ENCODE assay signal across 9 mouse cellular contexts in the genomic region with DNA sequence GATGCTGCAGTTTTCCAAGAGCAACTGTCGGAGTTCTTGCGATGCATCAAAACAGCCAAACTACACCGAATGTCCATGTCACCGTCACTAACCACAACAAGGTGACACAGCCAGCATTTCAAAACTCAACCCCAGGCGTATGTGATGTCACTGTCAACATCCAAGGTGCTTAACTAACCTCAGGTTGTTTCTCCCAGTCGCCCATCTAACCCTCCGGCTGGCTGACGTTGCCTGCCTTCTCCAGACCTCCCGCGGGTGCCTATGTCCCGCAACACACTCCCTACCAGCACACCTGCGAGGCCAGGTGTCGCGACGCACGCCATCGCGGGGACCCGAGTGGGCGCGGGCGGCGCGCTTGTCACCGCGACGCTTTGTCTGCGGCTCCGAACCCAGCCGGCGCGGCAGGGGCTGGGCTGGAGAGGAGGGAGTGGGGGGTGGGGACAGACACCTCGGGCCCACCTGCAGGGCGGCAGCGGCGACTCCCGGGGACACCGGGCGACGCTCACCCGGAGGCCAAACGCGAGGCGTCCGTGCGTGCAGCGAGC. TPM values are rescaled to one million over a fixed set of nuclear protein-coding genes. Genes with fewer than 3 reads are reported as not detected.
A peak's percentile ranks its signal among the peaks of the same experiment; 100 is the strongest.
DNase-seq lines count a peak whose midpoint lies in the region; ATAC-seq and TF ChIP-seq lines count a peak whose summit lies in the region.
"Had no signal": no experiment of that assay in that cellular context is flagged by ENCODE, and none has a peak within 500 bp of the region (broad histone marks: within the 10 kb centered on the region; RNA-seq: fewer than 3 reads in every experiment).

No protein-coding gene starts in this region.

- H3K36me3 ChIP-seq in midbrain, embryonic 14.5 days (ENCODE audit: control insufficient read depth, insufficient read depth, low read length): no peaks in the 10 kb centered on the region

- H3K27me3 ChIP-seq in midbrain, embryonic 14.5 days (ENCODE audit: control insufficient read depth, insufficient read depth, low read length): no peaks in the 10 kb centered on the region

- no peaks in the 10 kb centered on the region for H3K9me3 ChIP-seq in midbrain, embryonic 14.5 days (ENCODE audit: control insufficient read depth, low read length)

- H3K4me3 ChIP-seq in left cerebral cortex, adult 2 months: peak overlapping the region; percentile 73
- peak overlapping the region; percentile 95 for H3K4me3 ChIP-seq in midbrain, embryonic 14.5 days (replicated peaks; ENCODE audit: low read depth, low read length)

- intact Hi-C loops in left cerebral cortex, postnatal 4 days (cut with DNase I): no loop called here
- intact Hi-C loops in left cerebral cortex, adult 2 months (cut with DNase I): no loop called here

- peak overlapping the region; percentile 98 for H3K27ac ChIP-seq in left cerebral cortex, adult 2 months
- peak overlapping the region; percentile 100 for H3K27ac ChIP-seq in midbrain, embryonic 14.5 days (replicated peaks; ENCODE audit: low read depth, low read length)

- H3K4me2 ChIP-seq in midbrain, embryonic 14.5 days (ENCODE audit: low read length): peak overlapping the region; percentile 70

- peak; percentile 47; the same call in 1 of the 2 replicates for ATAC-seq in midbrain, embryonic 14.5 days (ENCODE audit: low FRiP score, low TSS enrichment)

- DNase-seq in left cerebral cortex, adult 18-20 months (ENCODE audit: low spot score in 2 of 2): peak; percentile 19 to 44
- no peak for DNase-seq in left cerebral cortex, postnatal 4 days
- DNase-seq in cerebellum, adult 9-10 months: peak; percentile 70
- peak; percentile 14 to 18 for DNase-seq in frontal cortex, postnatal 14 days (ENCODE audit: low spot score in 2 of 2)
- peak; percentile 50 to 54 for DNase-seq in left cerebral cortex, adult 2 months (ENCODE audit: extremely low spot score in 1 of 2, low spot score in 2 of 2)
- peak; percentile 78 for DNase-seq in midbrain, embryonic 14.5 days
- DNase-seq in ovary, postnatal 10 days (ENCODE audit: low spot score): no peak
- no peak for DNase-seq in thymus, postnatal 0 days (ENCODE audit: low spot score)

- under 1% methylated on average over 46 of the region's 47 CpGs for WGBS in midbrain, embryonic 14.5 days

- peaks cover 31% of the 10 kb centered on the region for H3K4me1 ChIP-seq in midbrain, embryonic 14.5 days (ENCODE audit: control insufficient read depth, insufficient read depth, low read length)

- H3K9ac ChIP-seq in midbrain, embryonic 14.5 days (replicated peaks; ENCODE audit: low read length): peak overlapping the region; percentile 98

- TF ChIP-seq CTCF in left cerebral cortex, adult 2 months (IDR thresholded peaks at IDR 0.05): no peak

RNA-seq across cellular contexts. Expression of a gene that starts 0.7 kb away (rescaled TPM):
- total RNA-seq in left cerebral cortex, adult 18-20 months (2021): 100 to 1,000 TPM; 145 TPM
- total RNA-seq in left cerebral cortex, postnatal 4 days (2021): 10 to 100 TPM; 69.9 to 70.0 TPM
- total RNA-seq in left cerebral cortex, adult 2 months (2021): 100 to 1,000 TPM; 138 to 144 TPM
- polyA plus RNA-seq in midbrain, embryonic 14.5 days (2014; fragmentation: Nextera tagmentation; extraction: Ambion mirVana): 63.4 and 72.2 TPM in 2 replicates
- polyA plus RNA-seq in thymus, postnatal 0 days (2015; fragmentation: Nextera tagmentation; extraction: Ambion mirVana): 2.8 and 3.1 TPM in 2 replicates
- total RNA-seq: neutrophil, adult 5-6 weeks had no signal

Comparison
In these comparisons a context has a peak if more than half of its experiments do, and no peak if none do; other contexts are left out.
1. DNase-seq: peak in left cerebral cortex, adult 18-20 months (2 of 2), cerebellum, adult 9-10 months (single experiment), frontal cortex, postnatal 14 days (2 of 2), left cerebral cortex, adult 2 months (2 of 2) and midbrain, embryonic 14.5 days (single experiment); none in left cerebral cortex, postnatal 4 days (single experiment), ovary, postnatal 10 days (single experiment) and thymus, postnatal 0 days (single experiment).